Mouse (Mus musculus): ENCODE data around the gene Hsh2d.
A peak's percentile ranks its signal among the peaks of the same experiment; 100 is the strongest.

Gene Hsh2d

DNA sequence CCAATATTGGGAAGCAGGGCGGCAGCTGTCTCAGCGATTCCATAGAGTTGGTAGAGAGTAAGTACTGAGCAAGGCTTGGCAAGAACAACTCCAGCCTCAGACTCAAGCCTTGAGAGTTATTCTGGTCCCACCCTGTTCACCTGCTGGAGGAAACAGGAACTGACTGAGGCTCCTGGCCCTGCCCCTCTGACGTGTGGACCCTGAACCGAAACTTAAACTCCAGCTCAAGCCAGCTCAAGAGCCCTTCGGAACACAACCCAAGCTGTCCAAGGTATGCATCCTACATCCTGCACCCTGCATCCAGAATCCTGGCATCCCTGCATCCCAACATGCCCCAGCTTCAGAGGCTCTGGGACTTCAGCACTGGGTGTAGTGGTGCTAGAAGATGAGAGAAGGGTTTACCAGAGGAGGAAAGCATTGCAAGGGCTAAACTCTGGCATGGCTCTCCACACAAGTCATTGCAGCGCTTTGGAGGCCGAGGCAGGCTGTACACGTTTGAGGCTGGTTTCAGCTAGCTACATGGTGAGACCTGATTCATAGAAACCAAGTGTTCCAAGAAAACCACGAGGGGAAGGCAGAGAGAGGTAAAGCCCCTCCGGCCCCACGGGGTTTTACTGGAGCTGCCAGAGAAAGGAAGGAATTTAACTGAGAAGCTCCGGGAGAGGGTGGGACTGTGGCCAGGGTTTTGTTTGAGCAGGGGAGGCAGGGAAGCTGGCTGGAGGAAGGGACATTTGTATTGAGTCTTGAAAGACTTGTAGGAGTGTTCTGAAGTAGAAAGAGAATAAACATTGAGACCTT lies at the start of gene Hsh2d:
Hsh2d (plus strand) TSS at position 222 of the 798 bp plus-strand sequence.
- no peak for DNase-seq (ENCODE audit: low spot score in 2 of 2)

DNA sequence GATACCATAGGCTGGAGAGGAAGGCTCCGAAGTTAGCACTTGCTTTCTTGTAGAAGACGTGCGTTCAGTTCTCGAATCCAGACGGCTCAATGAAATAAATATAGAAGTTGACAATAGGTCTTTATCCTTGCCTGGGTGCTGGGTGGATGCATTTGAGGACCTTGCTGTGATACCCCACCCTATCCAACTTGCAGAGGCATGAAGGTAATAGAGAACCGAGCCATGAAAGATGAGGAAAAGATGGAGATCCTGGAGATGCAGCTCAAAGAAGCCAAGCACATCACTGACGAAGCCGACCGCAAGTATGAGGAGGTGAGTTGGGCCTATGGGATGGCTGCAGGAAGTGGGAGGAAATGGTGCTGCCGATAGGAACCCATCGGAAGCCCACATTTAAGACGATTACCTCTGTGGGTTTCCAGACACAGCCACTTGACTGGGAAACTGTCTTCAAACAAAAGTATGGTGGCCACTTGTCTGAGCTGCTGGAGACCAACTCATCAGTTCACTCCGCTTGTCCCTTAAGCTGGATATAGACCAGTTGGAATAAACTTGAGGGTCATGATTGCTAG lies 46.1 kb upstream of the Hsh2d start:
- DNase-seq (ENCODE audit: low spot score in 2 of 2): no peak

DNA sequence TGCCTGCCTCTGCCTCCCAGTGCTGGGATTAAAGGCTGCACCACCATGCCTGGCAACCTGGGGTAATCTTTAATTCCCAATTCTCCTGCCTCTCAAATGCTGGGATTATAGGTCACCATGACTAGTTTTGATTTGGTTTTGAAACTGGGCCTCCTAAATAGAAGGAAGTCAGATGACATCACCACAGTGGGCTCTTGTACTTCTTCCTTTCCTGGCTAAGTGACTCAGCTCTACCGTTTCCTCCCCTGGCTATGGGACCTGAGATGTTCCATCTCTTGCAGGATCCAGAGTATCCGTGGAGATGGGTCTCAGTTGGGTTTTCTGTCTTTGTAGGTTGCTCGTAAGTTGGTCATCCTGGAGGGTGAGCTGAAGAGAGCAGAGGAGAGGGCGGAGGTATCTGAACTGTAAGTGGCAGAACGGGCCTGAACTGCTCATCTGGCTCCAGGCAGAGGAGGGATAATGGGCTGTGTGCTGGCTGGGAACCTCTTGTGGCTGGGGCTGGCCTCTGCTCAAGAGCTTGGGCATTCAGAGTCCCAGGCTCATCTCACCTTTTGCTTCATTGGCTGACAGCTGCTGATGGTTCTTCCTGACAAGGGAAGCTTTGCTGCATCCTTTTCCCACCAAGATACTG lies 45.0 kb upstream of the Hsh2d start:
- no peak for DNase-seq (ENCODE audit: low spot score in 2 of 2)

DNA sequence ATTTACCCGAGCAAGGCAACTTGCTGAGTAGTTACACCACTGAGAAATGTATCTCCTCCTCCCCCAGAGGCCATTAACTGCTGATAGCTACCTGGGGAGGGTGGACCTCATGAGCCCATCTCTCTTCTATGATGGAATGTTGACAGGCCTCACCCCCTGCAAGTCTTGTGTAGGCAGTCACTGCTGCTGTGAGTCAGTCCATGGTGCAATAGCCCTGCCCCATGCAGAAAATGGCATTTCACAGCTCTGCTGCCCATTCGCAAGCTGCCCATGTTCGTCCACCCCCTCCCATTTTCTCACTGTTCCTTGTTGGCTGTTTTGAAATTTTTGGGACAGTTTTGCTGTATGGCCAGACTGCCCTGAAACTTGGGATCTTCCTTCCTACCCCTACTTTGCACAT lies 43.9 kb upstream of the Hsh2d start:
- DNase-seq (ENCODE audit: low spot score in 2 of 2): no peak

DNA sequence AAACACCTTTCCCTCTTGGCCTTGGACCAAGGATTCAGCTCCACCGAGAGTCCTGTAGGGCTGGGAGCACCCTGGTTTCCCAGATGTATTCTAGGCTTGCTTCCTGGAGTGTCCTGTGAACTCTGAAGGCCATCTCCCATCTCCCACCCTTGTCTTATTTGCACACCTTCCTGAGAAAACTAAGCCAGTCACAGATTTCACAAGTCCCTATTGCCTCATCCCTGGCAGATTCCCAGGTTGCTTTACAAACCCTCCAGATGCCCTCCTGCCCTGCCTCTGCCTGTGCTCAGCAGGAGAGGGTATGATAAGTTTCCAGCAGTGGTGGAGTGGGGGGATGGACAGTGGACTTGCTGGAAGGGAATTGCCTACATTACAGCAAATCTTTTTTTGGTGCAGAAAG lies 43.4 kb upstream of the Hsh2d start:
- DNase-seq (ENCODE audit: low spot score in 2 of 2): no peak

DNA sequence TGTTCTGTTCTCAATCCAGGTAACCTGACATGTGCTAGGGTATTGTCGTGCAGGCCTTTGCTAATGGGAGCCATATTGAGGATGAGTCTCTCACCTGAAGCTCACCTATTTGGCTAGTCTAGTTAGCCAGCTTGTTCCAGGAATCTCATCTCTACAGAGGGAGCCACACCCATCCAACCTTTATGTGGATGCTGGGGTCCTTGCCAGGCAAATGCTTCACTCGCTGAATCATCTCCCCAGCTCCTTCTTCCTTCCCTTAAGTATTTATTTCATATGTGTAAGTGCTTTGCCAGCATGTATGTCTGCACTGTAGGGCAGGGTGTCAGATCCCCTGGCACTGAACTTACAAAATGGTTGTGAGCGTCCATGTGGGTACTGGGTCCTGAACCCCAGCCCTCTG lies 42.9 kb upstream of the Hsh2d start:
- DNase-seq (ENCODE audit: low spot score in 2 of 2): no peak

DNA sequence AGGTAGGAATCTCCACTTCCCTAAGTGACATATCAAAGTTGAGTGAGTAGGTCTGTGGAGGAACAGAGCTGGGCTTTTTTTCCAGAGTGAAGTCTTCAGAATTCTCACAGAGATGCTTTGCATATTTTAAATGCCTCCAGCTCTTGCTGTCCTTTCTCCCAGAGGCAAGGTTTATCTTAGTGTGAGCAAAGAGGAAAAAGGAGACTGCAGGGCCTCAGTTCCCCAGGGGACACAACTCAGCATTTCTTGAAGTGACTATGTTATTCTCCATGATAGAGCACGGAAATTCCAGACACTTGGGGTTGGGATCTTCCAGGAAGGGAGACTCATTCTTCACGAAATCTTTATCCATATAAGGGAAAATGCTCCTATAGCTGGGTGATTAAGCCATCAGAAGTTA lies 42.2 kb upstream of the Hsh2d start:
- no peak for DNase-seq (ENCODE audit: low spot score in 2 of 2)

DNA sequence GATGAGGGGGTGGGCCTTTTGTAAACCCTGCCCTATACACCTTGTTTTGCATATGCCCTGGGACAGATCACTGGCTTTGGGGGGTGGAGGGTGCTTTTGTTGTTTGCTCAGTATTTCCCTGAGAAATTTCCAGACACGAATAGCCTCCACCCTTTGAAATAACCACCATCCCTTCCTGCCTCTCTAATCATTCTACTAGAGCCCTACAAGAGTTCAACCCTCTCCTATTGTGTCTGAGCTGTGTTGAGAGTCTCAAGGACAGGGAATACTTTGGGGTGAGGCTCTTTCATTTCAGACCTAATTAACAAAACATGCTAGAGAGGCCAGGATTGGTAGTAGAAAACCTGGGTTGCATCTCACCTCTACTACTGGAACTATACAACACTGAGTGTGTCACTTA lies 40.4 kb upstream of the Hsh2d start:
- no peak for DNase-seq (ENCODE audit: low spot score in 2 of 2)

DNA sequence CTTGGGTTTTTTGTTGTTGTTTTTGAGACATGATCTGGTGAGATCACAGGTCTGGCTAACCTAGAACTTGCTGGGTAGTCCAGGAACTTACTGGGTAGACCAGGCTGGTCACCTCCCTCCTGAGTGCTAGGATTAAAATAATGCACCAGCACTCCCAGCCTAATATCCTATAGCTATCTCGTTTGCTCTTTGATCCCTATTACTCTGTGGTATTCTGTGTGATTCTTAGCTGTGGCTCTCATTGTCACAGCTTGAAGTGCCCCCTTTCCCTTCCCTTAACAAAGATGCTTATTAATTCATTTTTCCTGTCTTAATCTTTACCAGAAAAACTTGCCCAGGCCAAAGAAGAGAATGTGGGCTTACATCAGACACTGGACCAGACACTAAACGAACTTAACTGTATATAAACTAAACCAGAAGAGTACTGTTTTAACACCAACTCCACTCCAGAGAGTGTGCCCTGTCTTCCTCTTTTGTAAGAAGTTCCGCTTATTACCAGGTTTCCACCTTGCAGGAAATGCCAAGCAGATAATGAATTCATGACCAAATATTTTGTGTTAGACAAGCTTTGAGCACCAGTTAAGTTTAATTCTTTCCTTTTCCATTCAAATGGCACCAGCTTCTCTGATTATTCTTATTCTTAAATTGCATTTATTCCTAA lies 37.9 kb upstream of the Hsh2d start:
- DNase-seq (ENCODE audit: low spot score in 2 of 2): no peak

DNA sequence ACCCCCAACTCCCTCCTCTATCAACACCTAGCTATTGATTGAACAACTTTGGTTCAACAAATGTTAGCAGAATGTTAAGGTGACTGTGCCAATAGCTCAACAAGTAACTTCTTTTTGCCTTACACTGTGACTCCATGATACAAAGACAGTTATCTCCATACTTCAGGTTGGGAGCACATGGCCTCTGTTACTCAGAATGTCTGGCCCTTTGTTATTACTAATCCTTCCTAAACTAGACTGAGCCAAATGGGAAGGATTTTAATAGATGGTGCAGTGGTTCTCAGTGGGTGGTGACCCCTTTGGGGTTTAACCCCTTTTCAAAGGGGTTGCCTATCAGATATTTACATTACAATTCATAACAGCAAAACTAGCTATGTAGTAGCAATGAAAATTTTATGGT lies 36.1 kb upstream of the Hsh2d start:
- no peak for DNase-seq (ENCODE audit: low spot score in 2 of 2)

DNA sequence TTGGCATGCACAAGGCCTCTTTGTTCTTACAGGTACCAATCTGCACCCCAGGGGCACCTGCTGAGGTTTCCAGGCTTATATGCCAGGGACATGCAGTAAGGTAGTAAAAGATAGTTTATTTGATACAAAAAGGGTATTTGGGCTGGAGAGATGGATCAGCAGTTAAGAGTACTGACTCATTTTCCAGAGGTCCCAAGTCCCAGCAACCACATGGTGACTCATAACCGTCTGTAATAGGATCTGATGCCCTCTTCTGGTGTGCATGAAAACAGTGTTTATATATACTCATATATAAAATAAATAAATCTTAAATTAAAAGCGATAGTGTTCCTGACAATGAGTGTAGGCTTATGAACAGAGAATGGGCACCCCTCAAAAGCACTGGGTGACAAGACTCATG lies 31.3 kb upstream of the Hsh2d start:
- DNase-seq (ENCODE audit: low spot score in 2 of 2): no peak

DNA sequence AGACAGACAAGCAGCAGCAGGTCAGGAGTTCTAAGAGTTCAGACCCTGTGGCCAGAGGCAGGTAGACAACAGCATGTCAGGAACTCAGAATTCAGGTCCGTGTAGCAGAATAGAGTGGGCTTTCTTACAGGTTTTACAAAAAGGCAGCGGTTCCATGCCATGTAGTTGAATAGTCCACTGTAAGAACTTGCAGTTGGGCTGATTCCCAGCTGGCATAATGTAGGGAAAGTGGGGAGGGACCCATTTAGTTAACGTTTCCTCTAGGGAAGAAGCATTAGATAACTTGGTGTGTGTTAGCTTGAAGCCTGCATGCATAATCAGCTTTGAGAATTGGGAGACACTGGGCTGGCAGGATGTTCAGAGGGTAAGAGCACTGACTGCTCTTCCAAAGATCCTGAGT lies 30.7 kb upstream of the Hsh2d start:
- no peak for DNase-seq (ENCODE audit: low spot score in 2 of 2)

DNA sequence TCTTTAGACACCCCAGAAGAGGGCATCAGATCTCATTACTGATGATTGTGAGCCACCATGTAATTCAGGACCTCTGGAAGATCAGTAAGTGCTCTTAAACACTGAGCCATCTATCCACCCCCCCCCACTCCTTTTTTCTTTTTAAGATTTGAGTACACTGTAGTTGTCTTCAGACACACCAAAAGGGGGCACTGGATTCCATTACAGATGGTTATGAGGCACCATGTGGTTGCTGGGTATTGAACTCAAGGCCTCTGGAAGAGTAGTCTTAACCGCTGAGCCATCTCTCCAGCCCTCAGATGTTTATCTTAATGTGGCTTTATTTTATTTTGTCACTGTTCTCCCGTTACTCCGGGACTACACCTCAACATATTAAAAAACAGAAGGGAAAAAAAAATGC lies 29.4 kb upstream of the Hsh2d start:
- no peak for DNase-seq (ENCODE audit: low spot score in 2 of 2)

DNA sequence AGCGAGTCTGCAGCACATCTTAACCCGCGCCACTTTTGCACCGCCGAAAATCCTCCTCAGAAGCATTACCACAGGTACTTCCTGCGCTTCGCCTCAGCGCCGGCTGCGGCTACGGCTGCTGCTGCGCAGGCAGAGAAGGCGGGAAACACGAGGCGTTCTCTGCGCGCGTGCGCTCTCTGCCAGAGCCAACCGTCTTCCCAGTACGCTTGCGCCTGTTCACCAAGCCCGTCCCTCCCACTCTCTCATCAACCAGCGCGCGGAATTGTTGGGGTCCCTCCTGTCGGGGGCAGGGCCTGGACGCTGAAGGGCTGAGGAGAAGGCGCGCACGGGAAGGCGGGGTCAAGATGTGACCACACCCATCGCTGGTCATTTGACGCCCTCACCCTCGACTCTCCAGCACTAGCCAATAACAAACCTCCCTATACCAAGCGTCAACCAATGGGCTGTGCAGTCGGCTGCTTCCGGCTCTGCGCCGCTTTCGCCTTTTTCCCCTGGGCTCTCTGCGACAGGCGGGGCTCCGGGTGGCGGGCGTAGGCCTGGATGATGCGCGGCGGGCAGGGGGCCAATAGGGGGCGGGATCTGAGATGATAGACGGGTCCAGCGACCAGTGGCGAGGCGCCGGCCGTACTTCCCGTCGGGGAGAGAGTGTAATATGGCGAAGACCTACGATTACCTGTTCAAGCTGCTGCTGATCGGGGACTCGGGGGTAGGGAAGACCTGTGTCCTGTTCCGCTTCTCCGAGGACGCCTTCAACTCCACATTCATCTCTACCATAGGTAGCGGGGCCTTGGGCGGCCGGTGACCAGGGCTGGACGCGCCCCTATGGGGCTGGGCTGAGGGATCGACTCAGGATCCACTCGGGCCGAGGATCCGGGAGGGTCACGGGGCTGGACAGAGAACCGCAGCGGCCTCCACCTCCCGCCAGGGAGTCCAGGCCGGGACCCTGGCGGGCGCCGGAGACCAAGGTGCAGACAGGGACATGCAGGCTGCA lies 28.4 kb upstream of the Hsh2d start, which contains the start of gene Rab8a:
Rab8a (plus strand) TSS at position 494 of the 991 bp plus-strand sequence.
- peak; percentile 100 for DNase-seq (ENCODE audit: low spot score in 2 of 2)

DNA sequence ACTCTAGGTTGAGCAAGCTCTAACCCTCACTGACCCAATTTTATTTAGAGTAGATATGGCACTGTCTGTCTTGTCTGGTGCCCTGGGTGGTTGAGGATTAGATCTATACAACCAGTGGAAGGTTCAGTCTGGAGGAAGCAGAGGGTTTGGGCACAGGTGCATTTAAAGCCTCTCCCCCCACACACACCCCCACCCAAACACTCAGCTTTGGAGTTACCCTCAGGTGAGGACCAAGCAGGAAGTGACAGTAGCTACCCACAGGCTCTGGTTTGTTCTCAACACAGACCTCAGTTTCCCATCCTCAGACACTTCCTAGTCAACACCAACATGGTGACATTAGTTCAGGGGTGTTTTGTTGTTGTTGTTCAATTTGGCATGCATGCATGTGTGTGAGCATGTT lies 26.6 kb upstream of the Hsh2d start:
- no peak for DNase-seq (ENCODE audit: low spot score in 2 of 2)

DNA sequence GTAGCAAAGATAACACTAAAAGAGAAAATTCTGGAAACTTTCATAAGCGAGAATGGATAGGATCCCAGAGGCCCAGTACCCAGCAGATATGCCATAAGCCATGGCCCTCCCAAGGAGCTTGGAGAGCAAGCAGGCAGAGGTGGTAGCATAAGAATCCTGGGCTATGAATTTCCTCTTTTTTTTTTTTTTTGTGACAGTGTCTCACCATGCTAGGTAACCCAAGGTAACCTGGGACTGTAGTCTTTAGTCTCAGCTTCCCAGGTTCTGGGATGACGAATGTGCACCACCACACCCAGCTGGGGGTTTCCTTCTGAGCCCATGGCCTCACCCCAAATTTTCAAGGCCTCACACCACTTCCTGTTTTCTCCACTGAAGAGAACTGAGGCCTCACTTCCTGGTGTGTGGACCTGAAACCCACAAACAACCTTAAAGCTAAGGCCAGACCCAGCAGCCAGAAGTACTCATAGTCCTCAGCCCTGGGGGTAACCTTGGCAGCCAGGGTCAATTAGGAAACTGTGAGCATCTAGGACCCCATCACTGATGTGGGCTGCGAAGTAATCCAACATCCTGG lies 20.3 kb upstream of the Hsh2d start:
- DNase-seq (ENCODE audit: low spot score in 2 of 2): no peak

DNA sequence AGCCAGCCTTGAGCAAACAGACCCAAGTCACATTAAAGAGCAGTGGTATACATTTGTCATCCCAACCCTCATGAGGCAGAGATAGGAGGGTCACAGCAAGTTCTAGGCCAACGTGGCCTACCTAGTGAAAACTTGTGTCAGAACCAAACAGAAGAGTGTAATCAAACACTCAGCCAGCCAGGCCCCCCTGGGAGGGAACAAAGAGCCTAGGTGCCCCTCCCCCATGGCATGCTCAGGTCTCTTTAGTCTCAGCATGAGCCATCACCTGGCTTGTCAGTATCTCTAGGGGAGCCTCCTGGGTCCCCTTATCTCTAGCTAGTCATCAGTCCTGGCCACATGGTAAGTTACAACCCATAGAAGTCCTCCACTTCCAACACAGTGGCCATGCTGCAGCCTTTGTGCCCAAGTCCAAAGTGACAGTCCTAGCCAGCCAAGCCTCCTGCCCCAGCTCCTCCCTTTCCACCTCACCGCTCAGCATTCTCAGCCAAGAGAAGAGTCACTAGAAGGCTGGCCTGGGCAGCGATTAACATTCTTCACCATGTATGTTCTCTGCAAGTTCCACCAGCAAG lies 19.7 kb upstream of the Hsh2d start:
- DNase-seq (ENCODE audit: low spot score in 2 of 2): no peak

DNA sequence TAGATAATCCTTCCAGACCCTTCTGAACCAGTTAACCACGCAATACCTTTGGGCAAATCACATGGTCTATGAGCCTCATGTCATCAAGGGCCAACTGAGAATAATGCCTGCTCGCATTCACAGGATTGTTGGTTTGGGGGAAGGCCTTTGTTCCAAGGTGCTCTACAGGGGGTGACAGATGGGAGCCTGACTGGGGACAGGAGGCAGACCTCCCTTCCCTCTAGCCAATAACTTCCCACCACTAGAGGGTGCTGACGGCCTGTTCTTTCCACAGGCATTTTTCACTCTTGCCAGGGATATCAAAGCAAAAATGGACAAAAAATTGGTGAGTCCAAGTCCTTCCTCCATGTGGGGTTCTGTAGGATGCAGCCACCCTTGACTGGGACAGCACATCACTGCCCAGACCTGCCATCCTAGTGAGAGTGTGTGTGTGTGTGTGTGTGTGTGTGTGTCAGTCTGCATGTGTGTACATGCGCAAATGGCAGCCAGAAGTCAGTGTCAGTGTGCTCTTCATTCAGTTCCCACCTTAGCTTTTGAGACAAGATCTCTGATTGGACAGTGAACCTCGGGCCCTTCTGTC lies 12.0 kb upstream of the Hsh2d start:
- DNase-seq (ENCODE audit: low spot score in 2 of 2): peak; percentile 33 to 43

DNA sequence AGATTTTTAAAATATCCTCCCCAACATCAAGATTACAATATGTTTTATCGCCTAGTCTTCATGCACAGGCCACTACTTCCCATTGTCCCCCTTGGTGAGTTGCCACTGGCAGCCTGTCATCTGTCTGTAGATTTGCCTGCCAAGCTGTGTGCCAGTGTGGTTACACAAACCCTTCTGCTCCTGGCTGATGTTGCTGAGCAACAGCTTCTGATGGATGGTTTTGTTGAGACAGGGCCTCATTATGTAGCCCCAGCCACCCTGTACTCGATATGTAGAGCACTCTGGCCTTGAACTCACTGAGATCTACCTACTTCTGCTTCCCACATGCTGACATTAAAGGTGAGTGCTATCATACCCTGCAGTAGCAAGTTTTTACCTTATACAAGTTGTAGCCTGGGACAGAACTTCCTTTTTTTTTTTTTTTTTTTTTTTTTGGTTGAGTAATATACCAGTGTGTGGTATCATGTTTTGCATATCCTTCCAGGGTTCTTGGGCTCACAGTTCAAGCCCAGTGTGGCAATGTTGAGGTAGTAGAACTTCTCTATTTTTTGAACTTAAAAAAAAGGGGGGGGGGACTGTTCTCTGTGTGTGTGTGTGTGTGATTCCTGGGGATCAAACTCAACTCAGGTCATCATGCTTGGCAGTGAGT lies 5.8 kb upstream of the Hsh2d start:
- no peak for DNase-seq (ENCODE audit: low spot score in 2 of 2)
